ENCODE assay signal across 23 mouse cellular contexts in the genomic region with DNA sequence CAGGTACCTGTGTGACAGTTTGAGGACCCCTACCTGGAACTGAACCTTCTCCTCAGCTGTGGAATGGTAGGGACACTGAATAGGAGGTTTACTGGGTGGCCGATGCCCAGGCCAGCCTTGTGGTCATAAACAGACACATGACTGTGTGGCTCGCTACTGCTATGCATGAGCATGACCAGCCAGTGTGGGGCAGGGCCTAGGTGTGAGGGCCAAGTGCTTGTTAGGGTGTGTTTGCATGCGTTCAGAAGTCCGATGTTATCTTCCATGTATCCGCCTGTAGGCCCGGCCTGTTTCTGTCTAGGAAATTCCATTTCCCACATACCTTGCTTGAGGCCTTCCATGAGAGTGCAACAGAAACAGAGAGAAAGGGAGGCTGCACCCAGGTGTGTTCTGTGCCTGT. TPM values are rescaled to one million over a fixed set of nuclear protein-coding genes. Genes with fewer than 3 reads are reported as not detected.
DNase-seq lines count a peak whose midpoint lies in the region; ATAC-seq and TF ChIP-seq lines count a peak whose summit lies in the region.
"Had no signal": no experiment of that assay in that cellular context is flagged by ENCODE, and none has a peak within 500 bp of the region (broad histone marks: within the 10 kb centered on the region; RNA-seq: fewer than 3 reads in every experiment).

No protein-coding gene starts in this region.

- H3K9me3 ChIP-seq in hindbrain, embryonic 12.5 days (replicated peaks), result no peaks in the 10 kb centered on the region
- no peaks in the 10 kb centered on the region for H3K9me3 ChIP-seq in hindbrain, embryonic 14.5 days (ENCODE audit: control insufficient read depth, low read length)
- H3K9me3 ChIP-seq in lung, postnatal 0 days (ENCODE audit: low read length), result no peaks in the 10 kb centered on the region
- H3K9me3 ChIP-seq in limb, embryonic 10.5 days (replicated peaks), result no peaks in the 10 kb centered on the region
- H3K9me3 ChIP-seq in midbrain, postnatal 0 days (ENCODE audit: low read length), result no peaks in the 10 kb centered on the region
- H3K9me3 ChIP-seq: heart, embryonic 10.5 days; limb, embryonic 15.5 days; liver, embryonic 15.5 days; neural tube, embryonic 13.5 days had no signal

- H3K27me3 ChIP-seq in hindbrain, embryonic 12.5 days, result no peaks in the 10 kb centered on the region
- no peaks in the 10 kb centered on the region for H3K27me3 ChIP-seq in hindbrain, embryonic 14.5 days (ENCODE audit: control insufficient read depth, insufficient read depth, low read length)
- H3K27me3 ChIP-seq in lung, postnatal 0 days (replicated peaks; ENCODE audit: insufficient read depth, low read length), result no peaks in the 10 kb centered on the region
- no peaks in the 10 kb centered on the region for H3K27me3 ChIP-seq in limb, embryonic 10.5 days (ENCODE audit: low read depth, poor library complexity, severe bottlenecking)
- no peaks in the 10 kb centered on the region for H3K27me3 ChIP-seq in midbrain, postnatal 0 days (ENCODE audit: insufficient read depth, low read length)
- H3K27me3 ChIP-seq: CH12.LX; limb, embryonic 15.5 days; neural tube, embryonic 13.5 days had no signal

- 0 out of 2 replicates have a peak, but pooled peaks have one; percentile 11 for ATAC-seq in hindbrain, embryonic 12.5 days (ENCODE audit: low FRiP score)
- ATAC-seq in hindbrain, embryonic 14.5 days (ENCODE audit: low FRiP score), result no peak
- ATAC-seq in lung, postnatal 0 days, result peak; percentile 37
- 0 out of 2 replicates have a peak, but pooled peaks have one; percentile 20 for ATAC-seq in midbrain, postnatal 0 days (ENCODE audit: low FRiP score)

- H3K27ac ChIP-seq in hindbrain, embryonic 12.5 days, result peak overlapping the region; percentile 55; the same call in 1 of the 2 replicates
- H3K27ac ChIP-seq in hindbrain, embryonic 14.5 days, result no peak overlapping the region
- H3K27ac ChIP-seq in lung, postnatal 0 days (ENCODE audit: low read length), result no peak overlapping the region
- H3K27ac ChIP-seq in limb, embryonic 10.5 days, result peak overlapping the region; percentile 79
- H3K27ac ChIP-seq in midbrain, postnatal 0 days (ENCODE audit: low read depth, low read length), result no peak overlapping the region
- H3K27ac ChIP-seq: gastrocnemius, adult 2 months; limb, embryonic 15.5 days; liver, embryonic 15.5 days; neural tube, embryonic 13.5 days had no signal

- no peak overlapping the region for H3K4me2 ChIP-seq in hindbrain, embryonic 12.5 days (replicated peaks)
- no peak overlapping the region for H3K4me2 ChIP-seq in hindbrain, embryonic 14.5 days (replicated peaks)
- no peak overlapping the region for H3K4me2 ChIP-seq in lung, postnatal 0 days (replicated peaks; ENCODE audit: low read depth, low read length)
- no peak overlapping the region for H3K4me2 ChIP-seq in midbrain, postnatal 0 days (ENCODE audit: low read depth, low read length, poor library complexity, severe bottlenecking)
- H3K4me2 ChIP-seq: limb, embryonic 15.5 days; liver, embryonic 15.5 days; neural tube, embryonic 13.5 days had no signal

- no peak overlapping the region for H3K4me3 ChIP-seq in hindbrain, embryonic 12.5 days
- H3K4me3 ChIP-seq in hindbrain, embryonic 14.5 days (replicated peaks; ENCODE audit: low read length), result no peak overlapping the region
- no peak overlapping the region for H3K4me3 ChIP-seq in lung, postnatal 0 days (ENCODE audit: low read depth, low read length)
- no peak overlapping the region for H3K4me3 ChIP-seq in limb, embryonic 10.5 days
- no peak overlapping the region for H3K4me3 ChIP-seq in midbrain, postnatal 0 days (ENCODE audit: low read depth, low read length)
- H3K4me3 ChIP-seq: gastrocnemius, adult 2 months; heart, embryonic 10.5 days; limb, embryonic 15.5 days; liver, embryonic 15.5 days; neural tube, embryonic 13.5 days had no signal

- H3K4me1 ChIP-seq in hindbrain, embryonic 12.5 days, result peaks cover 16% of the 10 kb centered on the region
- H3K4me1 ChIP-seq in hindbrain, embryonic 14.5 days (replicated peaks; ENCODE audit: control insufficient read depth, insufficient read depth, low read length), result no peaks in the 10 kb centered on the region; the same call in 1 of the 2 replicates
- H3K4me1 ChIP-seq in lung, postnatal 0 days (ENCODE audit: insufficient read depth, low read depth, low read length), result no peaks in the 10 kb centered on the region
- H3K4me1 ChIP-seq in limb, embryonic 10.5 days, result peaks cover 46% of the 10 kb centered on the region
- H3K4me1 ChIP-seq in midbrain, postnatal 0 days (ENCODE audit: insufficient read depth, low read length), result no peaks in the 10 kb centered on the region

- 94% methylated on average over 6 of the region's 6 CpGs for WGBS in hindbrain, embryonic 12.5 days
- 93% methylated on average over 6 of the region's 6 CpGs for WGBS in hindbrain, embryonic 14.5 days
- WGBS in lung, postnatal 0 days, result 75% methylated on average over 6 of the region's 6 CpGs
- WGBS in limb, embryonic 10.5 days, result 92% methylated on average over 6 of the region's 6 CpGs
- WGBS in midbrain, postnatal 0 days, result 94% methylated on average over 6 of the region's 6 CpGs

- TF ChIP-seq CTCF in lung, postnatal 0 days (IDR thresholded peaks at IDR 0.05), result no peak
- TF ChIP-seq CTCF in midbrain, postnatal 0 days (IDR thresholded peaks at IDR 0.05), result no peak

- no peak for TF ChIP-seq EP300 in lung, postnatal 0 days (IDR thresholded peaks at IDR 0.05)

- no peaks in the 10 kb centered on the region for H3K36me3 ChIP-seq in hindbrain, embryonic 12.5 days
- no peaks in the 10 kb centered on the region for H3K36me3 ChIP-seq in hindbrain, embryonic 14.5 days (replicated peaks; ENCODE audit: control insufficient read depth, insufficient read depth)
- no peaks in the 10 kb centered on the region for H3K36me3 ChIP-seq in lung, postnatal 0 days (ENCODE audit: insufficient read depth, low read length)
- H3K36me3 ChIP-seq in limb, embryonic 10.5 days, result no peaks in the 10 kb centered on the region
- no peaks in the 10 kb centered on the region for H3K36me3 ChIP-seq in midbrain, postnatal 0 days (ENCODE audit: insufficient read depth, low read length)
- H3K36me3 ChIP-seq: heart, embryonic 10.5 days; limb, embryonic 15.5 days; liver, embryonic 15.5 days; neural tube, embryonic 13.5 days had no signal

- no peak overlapping the region; the same call in 1 of the 2 replicates for H3K9ac ChIP-seq in hindbrain, embryonic 12.5 days
- H3K9ac ChIP-seq in hindbrain, embryonic 14.5 days, result no peak overlapping the region
- H3K9ac ChIP-seq in lung, postnatal 0 days (replicated peaks; ENCODE audit: low read depth), result no peak overlapping the region
- no peak overlapping the region for H3K9ac ChIP-seq in midbrain, postnatal 0 days (replicated peaks; ENCODE audit: low read length, poor library complexity, severe bottlenecking)
- H3K9ac ChIP-seq: limb, embryonic 15.5 days; liver, embryonic 15.5 days; neural tube, embryonic 13.5 days had no signal

- no peak for DNase-seq in hindbrain, embryonic 14.5 days (ENCODE audit: low spot score)
- no peak for DNase-seq in lung, postnatal 0 days (ENCODE audit: low spot score)
- DNase-seq in lung, postnatal 25 days (ENCODE audit: low spot score), result no peak
- no peak for DNase-seq in limb, embryonic 10.5 days (ENCODE audit: low spot score)
- no peak for DNase-seq in midbrain, postnatal 0 days (ENCODE audit: low spot score)
- DNase-seq in adrenal gland, adult 8-10 months, result no peak
- DNase-seq in embryo, embryonic 9.5 days (ENCODE audit: extremely low spot score), result no peak
- DNase-seq: spleen, adult 18-20 months; thymus, adult 2 months had no signal

RNA-seq across cellular contexts. Expression of a gene that starts 24.0 kb away (rescaled TPM):
- polyA plus RNA-seq in hindbrain, embryonic 12.5 days (2016; fragmentation: Nextera tagmentation; extraction: Ambion mirVana), result 0.10 TPM in 1 of 2 replicates, not detected in the other
- polyA plus RNA-seq in hindbrain, embryonic 14.5 days (2014; fragmentation: Nextera tagmentation; extraction: Ambion mirVana), result not detected in 2 replicates
- polyA plus RNA-seq in lung, postnatal 0 days (2015; fragmentation: Nextera tagmentation; extraction: Ambion mirVana), result 0.08 and 0.14 TPM in 2 replicates
- 0.11 TPM in 1 of 2 replicates, not detected in the other for polyA plus RNA-seq in limb, embryonic 10.5 days (2016; fragmentation: Nextera tagmentation; extraction: Ambion mirVana)
- 0.22 TPM in 1 of 2 replicates, not detected in the other for total RNA-seq in midbrain, postnatal 0 days (2014; rRNA removed)
- 0.06 and 0.12 TPM in 2 replicates for polyA plus RNA-seq in midbrain, postnatal 0 days (2015; fragmentation: Nextera tagmentation; extraction: Ambion mirVana)
- under 1 TPM; 0.09 to 0.14 (median 0.12) TPM for total RNA-seq in adrenal gland, adult 8-10 months (2022)
- total RNA-seq: adrenal gland, postnatal 25 days; gastrocnemius, adult 2 months; left cerebral cortex, adult 8-10 months; megakaryocyte progenitor cell, adult 5-6 weeks; MEL had no signal
- polyA plus RNA-seq: heart, embryonic 10.5 days; heart, postnatal 0 days; limb, embryonic 15.5 days; liver, embryonic 15.5 days; lung, embryonic 16.5 days; neural tube, embryonic 13.5 days; urinary bladder, adult 2 months had no signal

RNA-seq across cellular contexts. Expression of a gene that starts 53.9 kb away (rescaled TPM):
- 4.1 and 4.5 TPM in 2 replicates for polyA plus RNA-seq in hindbrain, embryonic 12.5 days (2016; fragmentation: Nextera tagmentation; extraction: Ambion mirVana)
- 2.7 and 4.8 TPM in 2 replicates for polyA plus RNA-seq in hindbrain, embryonic 14.5 days (2014; fragmentation: Nextera tagmentation; extraction: Ambion mirVana)
- 4.9 and 5.4 TPM in 2 replicates for polyA plus RNA-seq in lung, postnatal 0 days (2015; fragmentation: Nextera tagmentation; extraction: Ambion mirVana)
- 11.7 and 12.6 TPM in 2 replicates for polyA plus RNA-seq in limb, embryonic 10.5 days (2016; fragmentation: Nextera tagmentation; extraction: Ambion mirVana)
- total RNA-seq in midbrain, postnatal 0 days (2014; rRNA removed), result 5.1 and 20.5 TPM in 2 replicates
- 4.6 and 5.6 TPM in 2 replicates for polyA plus RNA-seq in midbrain, postnatal 0 days (2015; fragmentation: Nextera tagmentation; extraction: Ambion mirVana)
- total RNA-seq in adrenal gland, adult 8-10 months (2022), result 10 to 100 TPM; 28.6 to 43.4 (median 29.7) TPM

RNA-seq across cellular contexts. Expression of a gene that starts 54.0 kb away (rescaled TPM):
- polyA plus RNA-seq in hindbrain, embryonic 12.5 days (2016; fragmentation: Nextera tagmentation; extraction: Ambion mirVana), result 78.0 and 80.8 TPM in 2 replicates
- polyA plus RNA-seq in hindbrain, embryonic 14.5 days (2014; fragmentation: Nextera tagmentation; extraction: Ambion mirVana), result 86.2 and 89.8 TPM in 2 replicates
- polyA plus RNA-seq in lung, postnatal 0 days (2015; fragmentation: Nextera tagmentation; extraction: Ambion mirVana), result 48.4 and 53.4 TPM in 2 replicates
- 145 and 167 TPM in 2 replicates for polyA plus RNA-seq in limb, embryonic 10.5 days (2016; fragmentation: Nextera tagmentation; extraction: Ambion mirVana)
- total RNA-seq in midbrain, postnatal 0 days (2014; rRNA removed), result 51.7 and 53.3 TPM in 2 replicates
- 71.5 and 76.7 TPM in 2 replicates for polyA plus RNA-seq in midbrain, postnatal 0 days (2015; fragmentation: Nextera tagmentation; extraction: Ambion mirVana)
- total RNA-seq in adrenal gland, adult 8-10 months (2022), result 100 to 1,000 TPM; 102 to 114 (median 112) TPM

RNA-seq across cellular contexts. Expression of a gene that starts 57.5 kb away (rescaled TPM):
- 390 and 391 TPM in 2 replicates for polyA plus RNA-seq in hindbrain, embryonic 12.5 days (2016; fragmentation: Nextera tagmentation; extraction: Ambion mirVana)
- 391 and 398 TPM in 2 replicates for polyA plus RNA-seq in hindbrain, embryonic 14.5 days (2014; fragmentation: Nextera tagmentation; extraction: Ambion mirVana)
- polyA plus RNA-seq in lung, postnatal 0 days (2015; fragmentation: Nextera tagmentation; extraction: Ambion mirVana), result 790 and 798 TPM in 2 replicates
- 259 and 274 TPM in 2 replicates for polyA plus RNA-seq in limb, embryonic 10.5 days (2016; fragmentation: Nextera tagmentation; extraction: Ambion mirVana)
- 127 and 153 TPM in 2 replicates for total RNA-seq in midbrain, postnatal 0 days (2014; rRNA removed)
- polyA plus RNA-seq in midbrain, postnatal 0 days (2015; fragmentation: Nextera tagmentation; extraction: Ambion mirVana), result 338 and 347 TPM in 2 replicates
- total RNA-seq in adrenal gland, adult 8-10 months (2022), result 100 to 1,000 TPM; 451 to 533 (median 471) TPM

RNA-seq across cellular contexts. Expression of a gene that starts 58.2 kb away (rescaled TPM):
- polyA plus RNA-seq in hindbrain, embryonic 12.5 days (2016; fragmentation: Nextera tagmentation; extraction: Ambion mirVana), result 20.8 and 35.2 TPM in 2 replicates
- 22.7 and 22.9 TPM in 2 replicates for polyA plus RNA-seq in hindbrain, embryonic 14.5 days (2014; fragmentation: Nextera tagmentation; extraction: Ambion mirVana)
- 20.7 and 22.0 TPM in 2 replicates for polyA plus RNA-seq in lung, postnatal 0 days (2015; fragmentation: Nextera tagmentation; extraction: Ambion mirVana)
- 22.9 and 30.2 TPM in 2 replicates for polyA plus RNA-seq in limb, embryonic 10.5 days (2016; fragmentation: Nextera tagmentation; extraction: Ambion mirVana)
- total RNA-seq in midbrain, postnatal 0 days (2014; rRNA removed), result 8.1 and 12.1 TPM in 2 replicates
- 21.3 and 33.4 TPM in 2 replicates for polyA plus RNA-seq in midbrain, postnatal 0 days (2015; fragmentation: Nextera tagmentation; extraction: Ambion mirVana)
- total RNA-seq in adrenal gland, adult 8-10 months (2022), result 10 to 100 TPM; 23.3 to 31.5 (median 27.7) TPM

Comparison
In these comparisons a context has a peak if more than half of its experiments do, and no peak if none do; other contexts are left out.
1. H3K27ac ChIP-seq: peak in hindbrain, embryonic 12.5 days (single experiment) and limb, embryonic 10.5 days (single experiment); none in hindbrain, embryonic 14.5 days (single experiment), lung, postnatal 0 days (single experiment) and midbrain, postnatal 0 days (single experiment).